Mouse (Mus musculus) small intestine, adult 2 months (tissue): ENCODE measurements around the gene Syn2. TPM values are rescaled to one million over a fixed set of nuclear protein-coding genes. Genes with fewer than 3 reads are reported as not detected.

ENCODE experiments used
- H3K27ac ChIP-seq: fragments of 200-500 bp; 2 replicates; pipeline ENCODE4 v1.5.1; 2012; ENCODE audit warnings: low read depth, low read length, control low read depth, inconsistent platforms; ENCODE audit not compliant: insufficient read depth
- H3K27me3 ChIP-seq: fragments of 200-500 bp; 2 replicates; pipeline ENCODE4 v1.6.1; 2012; ENCODE audit warnings: mild to moderate bottlenecking, moderate library complexity, low read length, inconsistent platforms; ENCODE audit not compliant: control insufficient read depth, insufficient read depth
- H3K36me3 ChIP-seq: fragments of 200-500 bp; 2 replicates; pipeline ENCODE4 v1.6.1; 2012; ENCODE audit warnings: mild to moderate bottlenecking, low read length, control low read depth, inconsistent platforms; ENCODE audit not compliant: control insufficient read depth, insufficient read depth
- H3K4me1 ChIP-seq: fragments of 200-500 bp; 2 replicates; pipeline ENCODE4 v1.6.1; 2012; ENCODE audit warnings: low read length, inconsistent platforms, mixed read lengths; ENCODE audit not compliant: control insufficient read depth, insufficient read depth, insufficient read length
- H3K4me3 ChIP-seq: fragments of 200-500 bp; 2 replicates; pipeline ENCODE4 v1.5.1; 2012; ENCODE audit warnings: low read depth, mild to moderate bottlenecking, control low read depth, inconsistent platforms, low read length, moderate library complexity
- CTCF ChIP-seq: fragments of 200-500 bp; IDR thresholded peaks from 2 replicates; pipeline ENCODE4 v1.5.1; 2012; ENCODE audit warnings: low read depth, mild to moderate bottlenecking, control low read depth, inconsistent platforms, low read length, moderate library complexity, mixed read lengths; ENCODE audit not compliant: insufficient replicate concordance, insufficient read length; ENCODE audit errors: extremely low read depth
- POLR2A ChIP-seq: fragments of 200-500 bp; IDR thresholded peaks from 2 replicates; pipeline ENCODE4 v1.6.1; 2012; ENCODE audit warnings: low read depth, mild to moderate bottlenecking, control low read depth, inconsistent platforms, low read length, moderate library complexity
- WGBS: fragments of 180-500 bp; shearing (Covaris S2); methylation state at CpG from one replicate; pipeline ENCODE4 v1.1.7; 2018; 5-methylcytosine and 5-hydroxymethylcytosine counted together
- polyA plus RNA-seq: library from polyadenylated mRNA; depleted of rRNA; stranded (reverse); fragments of >200 nt; gene quantifications from 2 replicates; pipeline ENCODE4 v1.2.3, GENCODE M21; 2012

Gene Syn2
- polyA plus RNA-seq, 1 experiment = 4.1 TPM

- Histone ChIP-seq H3K36me3 (no peaks in the 10 kb centered on the region), H3K4me3 (no peak overlapping the region), H3K27ac (no peak overlapping the region), H3K4me1 (no peaks in the 10 kb centered on the region), H3K27me3 (no peaks in the 10 kb centered on the region)
- TF ChIP-seq POLR2A (no peak), CTCF (no peak)
- WGBS = 82% methylated on average over 2 of the region's 2 CpGs
Measured at GRCm38 (mm10) chr6:115244222-115244621, 109.5 kb downstream of the Syn2 start.

GRCm38 (mm10) chr6:115245500-115246058, 110.9 kb downstream of the Syn2 start:
- Histone ChIP-seq H3K27me3 (no peaks in the 10 kb centered on the region), H3K4me3 (no peak overlapping the region), H3K27ac (no peak overlapping the region), H3K36me3 (no peaks in the 10 kb centered on the region), H3K4me1 (no peaks in the 10 kb centered on the region)
- WGBS = 89% methylated on average over 3 of the region's 3 CpGs
- no peak for TF ChIP-seq POLR2A
- TF ChIP-seq CTCF = no peak

GRCm38 (mm10) chr6:115251531-115251985, 116.9 kb downstream of the Syn2 start:
- peak overlapping the region; percentile 0; the same call in 1 of the 2 replicates for H3K4me3 ChIP-seq
- TF ChIP-seq POLR2A = no peak
- no peak for TF ChIP-seq CTCF
- no peaks in the 10 kb centered on the region for H3K36me3 ChIP-seq
- H3K4me1 ChIP-seq = peaks cover 6% of the 10 kb centered on the region
- no peak overlapping the region for H3K27ac ChIP-seq
- WGBS = 7% methylated on average over 13 of the region's 13 CpGs
- H3K27me3 ChIP-seq = peaks cover 4% of the 10 kb centered on the region; the same call in 1 of the 2 replicates

- peak within 1 kb of the TSS; percentile 0; the same call in 1 of the 2 replicates for H3K4me3 ChIP-seq
- TF ChIP-seq POLR2A (no peak), CTCF (no peak)
- no peaks in the 10 kb centered on the region for H3K36me3 ChIP-seq
- WGBS = 36% methylated on average over 10 of the region's 10 CpGs
- no peak within 1 kb of the TSS for H3K27ac ChIP-seq
- H3K27me3 ChIP-seq = peaks cover 4% of the 10 kb centered on the region; the same call in 1 of the 2 replicates
- peaks cover 6% of the 10 kb centered on the region for H3K4me1 ChIP-seq
Measured at GRCm38 (mm10) chr6:115252099-115252873, 117.6 kb downstream of the Syn2 start, which contains the start of gene Timp4. TSS of gene Timp4 (minus strand) at chr6:115252205.

GRCm38 (mm10) chr6:115255171-115255570, 120.5 kb downstream of the Syn2 start:
- Histone ChIP-seq H3K27me3 (peaks cover 4% of the 10 kb centered on the region; the same call in 1 of the 2 replicates), H3K36me3 (no peaks in the 10 kb centered on the region), H3K27ac (no peak overlapping the region), H3K4me3 (no peak overlapping the region), H3K4me1 (peaks cover 6% of the 10 kb centered on the region)
- WGBS = 82% methylated on average over 3 of the region's 3 CpGs
- TF ChIP-seq POLR2A = no peak
- TF ChIP-seq CTCF = no peak

- TF ChIP-seq POLR2A = no peak
- TF ChIP-seq CTCF = no peak
- Histone ChIP-seq H3K36me3 (no peaks in the 10 kb centered on the region), H3K4me3 (no peak overlapping the region), H3K27ac (no peak overlapping the region), H3K4me1 (no peaks in the 10 kb centered on the region), H3K27me3 (no peaks in the 10 kb centered on the region)
- 41% methylated on average over 3 of the region's 3 CpGs for WGBS
Measured at GRCm38 (mm10) chr6:115260507-115260906, 125.8 kb downstream of the Syn2 start.

GRCm38 (mm10) chr6:115266791-115267190, 132.1 kb downstream of the Syn2 start:
- 79% methylated on average over 5 of the region's 5 CpGs for WGBS
- H3K36me3 ChIP-seq = no peaks in the 10 kb centered on the region
- TF ChIP-seq POLR2A = no peak
- no peak for TF ChIP-seq CTCF
- H3K27me3 ChIP-seq = no peaks in the 10 kb centered on the region
- no peaks in the 10 kb centered on the region for H3K4me1 ChIP-seq
- no peak overlapping the region for H3K27ac ChIP-seq
- H3K4me3 ChIP-seq = no peak overlapping the region
